Mouse (Mus musculus): Measurements from ENCODE around the gene Cryz. TPM values are rescaled to one million over a fixed set of nuclear protein-coding genes. Genes with fewer than 3 reads are reported as not detected.
"Not testable (repeated sequence)": the region's sequence is repeated elsewhere in the genome, so short reads cannot be mapped to it uniquely, and the experiment has no call there.

Cryz gene
- polyA plus RNA-seq, 1 experiment from 2014 or later = 10.4 TPM

GRCm38 (mm10) chr3:154615304-154615703 is 18.8 kb downstream of the Cryz start:
- Histone ChIP-seq H3K9me3 (no peaks in the 10 kb centered on the region), H3K4me3 (no peak overlapping the region), H3K9ac (replicated peaks) (no peak overlapping the region), H3K4me1 (no peaks in the 10 kb centered on the region), H3K4me2 (replicated peaks) (no peak overlapping the region), H3K36me3 (no peaks in the 10 kb centered on the region), H3K27me3 (no peaks in the 10 kb centered on the region), H3K27ac (replicated peaks) (no peak overlapping the region)
- no peak for ATAC-seq (replicated peaks)
- 74% methylated on average over 7 of the region's 7 CpGs for WGBS

DNA sequence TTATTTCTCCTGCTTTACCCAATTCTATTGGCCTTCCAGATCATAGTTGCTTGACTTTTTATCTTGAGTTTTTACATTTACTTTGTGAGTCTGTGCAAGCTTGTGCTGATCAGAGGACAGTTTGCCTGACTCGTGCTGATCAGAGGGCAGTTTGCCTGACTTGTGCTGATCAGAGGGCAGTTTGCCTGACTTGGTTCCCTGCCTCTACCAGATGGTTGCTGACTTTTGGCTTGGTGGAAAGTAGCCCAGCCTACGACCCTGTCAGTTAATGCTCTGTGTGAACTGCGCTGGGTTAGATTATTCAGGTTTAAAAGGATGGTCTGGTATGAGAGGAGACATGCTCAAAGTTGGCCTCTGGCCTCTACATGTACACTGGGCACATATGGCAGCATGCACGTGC is 19.6 kb downstream of the Cryz start:
- Histone ChIP-seq H3K4me2 (replicated peaks) (no peak overlapping the region), H3K27ac (replicated peaks) (no peak overlapping the region), H3K4me3 (no peak overlapping the region), H3K4me1 (no peaks in the 10 kb centered on the region), H3K9me3 (no peaks in the 10 kb centered on the region), H3K9ac (replicated peaks) (no peak overlapping the region), H3K36me3 (no peaks in the 10 kb centered on the region), H3K27me3 (no peaks in the 10 kb centered on the region)
- 92% methylated on average over 4 of the region's 4 CpGs for WGBS
- no peak for ATAC-seq (replicated peaks)

GRCm38 (mm10) chr3:154628284-154628683 is 31.8 kb downstream of the Cryz start:
- no peak overlapping the region for H3K4me2 ChIP-seq (replicated peaks)
- ATAC-seq (replicated peaks) = peak; percentile 35; the same call in 1 of the 2 replicates
- H3K4me3 ChIP-seq = no peak overlapping the region
- H3K27me3 ChIP-seq = no peaks in the 10 kb centered on the region
- no peaks in the 10 kb centered on the region for H3K36me3 ChIP-seq
- H3K9me3 ChIP-seq = no peaks in the 10 kb centered on the region
- no peak overlapping the region for H3K9ac ChIP-seq (replicated peaks)
- no peak overlapping the region for H3K27ac ChIP-seq (replicated peaks)
- H3K4me1 ChIP-seq = no peaks in the 10 kb centered on the region; the same call in 1 of the 2 replicates

DNA sequence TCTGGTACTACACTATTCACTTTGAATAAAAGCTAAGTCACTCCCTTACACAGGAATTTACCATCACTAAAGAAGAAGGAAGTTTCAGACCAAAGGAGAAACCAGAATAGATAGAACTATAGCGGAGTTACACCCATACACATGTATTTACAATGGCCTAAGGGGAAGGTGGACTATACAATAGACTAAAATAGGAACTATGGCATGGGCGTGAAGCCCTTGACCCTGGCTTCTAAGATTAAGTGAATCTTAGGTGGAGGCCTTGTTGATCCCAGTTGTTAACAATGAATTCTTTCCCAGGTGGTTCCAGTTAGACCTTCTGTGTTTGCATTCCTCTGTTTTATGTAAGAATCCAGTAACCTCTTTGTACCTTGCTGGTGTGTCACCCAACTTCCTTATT is 34.8 kb downstream of the Cryz start:
- not testable (repeated sequence) for H3K4me2 ChIP-seq (replicated peaks); H3K4me3 ChIP-seq; H3K36me3 ChIP-seq; H3K9ac ChIP-seq (replicated peaks); H3K27me3 ChIP-seq; H3K27ac ChIP-seq (replicated peaks); H3K4me1 ChIP-seq; H3K9me3 ChIP-seq; ATAC-seq (replicated peaks)
- 95% methylated on average over 2 of the region's 2 CpGs for WGBS

- H3K9ac ChIP-seq (replicated peaks) = no peak overlapping the region
- H3K4me1 ChIP-seq = no peaks in the 10 kb centered on the region; the same call in 1 of the 2 replicates
- 60% methylated on average over 5 of the region's 5 CpGs for WGBS
- H3K36me3 ChIP-seq = no peaks in the 10 kb centered on the region
- ATAC-seq (replicated peaks) = no peak
- no peaks in the 10 kb centered on the region for H3K9me3 ChIP-seq
- no peaks in the 10 kb centered on the region for H3K27me3 ChIP-seq
- no peak overlapping the region for H3K4me3 ChIP-seq
- no peak overlapping the region for H3K4me2 ChIP-seq (replicated peaks)
- H3K27ac ChIP-seq (replicated peaks) = no peak overlapping the region
Measured at GRCm38 (mm10) chr3:154633091-154633490, 36.6 kb downstream of the Cryz start.

- Histone ChIP-seq H3K27ac (replicated peaks) (peak overlapping the region; percentile 21; the same call in 1 of the 2 replicates), H3K27me3 (no peaks in the 10 kb centered on the region), H3K4me2 (replicated peaks) (peak overlapping the region; percentile 47), H3K9me3 (no peaks in the 10 kb centered on the region), H3K9ac (replicated peaks) (no peak overlapping the region; the same call in 1 of the 2 replicates), H3K4me1 (peaks cover 6% of the 10 kb centered on the region; the same call in 1 of the 2 replicates), H3K4me3 (peak overlapping the region; percentile 28), H3K36me3 (no peaks in the 10 kb centered on the region)
- peak; percentile 82 for ATAC-seq (replicated peaks)
- WGBS = 46% methylated on average over 29 of the region's 29 CpGs
Measured at GRCm38 (mm10) chr3:154646638-154647442, 50.3 kb downstream of the Cryz start.

- WGBS = 59% methylated on average over 7 of the region's 7 CpGs
- H3K4me1 ChIP-seq = peaks cover 6% of the 10 kb centered on the region; the same call in 1 of the 2 replicates
- no peaks in the 10 kb centered on the region for H3K36me3 ChIP-seq
- no peak overlapping the region; the same call in 1 of the 2 replicates for H3K9ac ChIP-seq (replicated peaks)
- peak; percentile 70; the same call in 1 of the 2 replicates for ATAC-seq (replicated peaks)
- H3K9me3 ChIP-seq = no peaks in the 10 kb centered on the region
- no peaks in the 10 kb centered on the region for H3K27me3 ChIP-seq
- peak overlapping the region; percentile 47 for H3K4me2 ChIP-seq (replicated peaks)
- H3K27ac ChIP-seq (replicated peaks) = no peak overlapping the region
- peak overlapping the region; percentile 28 for H3K4me3 ChIP-seq
Measured at GRCm38 (mm10) chr3:154647443-154647780, 50.9 kb downstream of the Cryz start.

DNA sequence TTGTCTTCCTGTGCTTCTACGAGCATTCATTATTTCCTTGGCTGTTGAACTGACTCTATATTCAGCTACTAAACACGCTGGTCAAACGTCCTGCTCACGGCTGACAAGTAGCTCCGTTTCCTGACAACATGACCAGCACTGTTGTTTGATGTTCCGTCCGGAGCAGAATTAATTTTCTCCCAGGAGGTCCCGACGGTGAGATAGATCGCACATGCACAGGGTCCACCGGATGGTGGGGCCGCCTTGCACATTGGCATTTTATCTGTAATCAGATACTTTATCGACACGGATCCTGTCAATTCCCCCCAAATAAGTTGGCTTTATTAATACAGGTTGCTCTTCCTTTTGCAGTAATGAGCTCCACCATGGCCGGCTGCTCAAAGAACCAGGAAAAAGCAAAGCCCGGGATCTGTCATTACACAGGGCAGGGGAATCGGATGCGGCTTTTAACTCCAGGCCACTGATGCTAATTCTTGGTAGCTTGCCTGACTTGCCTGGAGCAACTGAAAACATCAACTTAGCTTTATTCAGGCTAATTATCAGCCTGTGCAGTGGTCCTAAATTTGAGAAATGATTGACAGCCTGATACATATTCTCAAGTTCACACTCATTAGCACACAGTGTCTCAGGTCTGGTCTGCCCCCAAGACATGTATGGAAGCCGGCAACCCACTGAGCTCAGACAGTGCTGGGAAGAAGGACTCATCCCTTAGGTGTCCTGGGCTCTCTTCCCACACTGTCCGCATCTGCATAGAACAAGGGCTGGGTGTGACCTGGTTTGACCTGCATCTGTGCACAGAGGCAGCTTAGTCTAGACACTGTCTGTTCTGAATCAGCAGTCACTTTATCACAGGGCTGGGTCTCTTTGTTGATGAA is 53.1 kb downstream of the Cryz start:
- no peak for ATAC-seq (replicated peaks)
- H3K9me3 ChIP-seq = no peaks in the 10 kb centered on the region
- no peaks in the 10 kb centered on the region for H3K27me3 ChIP-seq
- peaks cover 19% of the 10 kb centered on the region for H3K4me1 ChIP-seq
- H3K27ac ChIP-seq (replicated peaks) = no peak overlapping the region
- H3K9ac ChIP-seq (replicated peaks) = no peak overlapping the region
- 61% methylated on average over 20 of the region's 20 CpGs for WGBS
- H3K36me3 ChIP-seq = no peaks in the 10 kb centered on the region
- no peak overlapping the region for H3K4me3 ChIP-seq
- no peak overlapping the region for H3K4me2 ChIP-seq (replicated peaks)

GRCm38 (mm10) chr3:154651192-154651821 is 54.8 kb downstream of the Cryz start:
- no peak for ATAC-seq (replicated peaks)
- Histone ChIP-seq H3K4me3 (no peak overlapping the region), H3K9me3 (no peaks in the 10 kb centered on the region), H3K4me1 (peaks cover 19% of the 10 kb centered on the region), H3K4me2 (replicated peaks) (no peak overlapping the region), H3K9ac (replicated peaks) (no peak overlapping the region), H3K27me3 (no peaks in the 10 kb centered on the region), H3K36me3 (no peaks in the 10 kb centered on the region), H3K27ac (replicated peaks) (no peak overlapping the region)
- WGBS = 87% methylated on average over 10 of the region's 10 CpGs

DNA sequence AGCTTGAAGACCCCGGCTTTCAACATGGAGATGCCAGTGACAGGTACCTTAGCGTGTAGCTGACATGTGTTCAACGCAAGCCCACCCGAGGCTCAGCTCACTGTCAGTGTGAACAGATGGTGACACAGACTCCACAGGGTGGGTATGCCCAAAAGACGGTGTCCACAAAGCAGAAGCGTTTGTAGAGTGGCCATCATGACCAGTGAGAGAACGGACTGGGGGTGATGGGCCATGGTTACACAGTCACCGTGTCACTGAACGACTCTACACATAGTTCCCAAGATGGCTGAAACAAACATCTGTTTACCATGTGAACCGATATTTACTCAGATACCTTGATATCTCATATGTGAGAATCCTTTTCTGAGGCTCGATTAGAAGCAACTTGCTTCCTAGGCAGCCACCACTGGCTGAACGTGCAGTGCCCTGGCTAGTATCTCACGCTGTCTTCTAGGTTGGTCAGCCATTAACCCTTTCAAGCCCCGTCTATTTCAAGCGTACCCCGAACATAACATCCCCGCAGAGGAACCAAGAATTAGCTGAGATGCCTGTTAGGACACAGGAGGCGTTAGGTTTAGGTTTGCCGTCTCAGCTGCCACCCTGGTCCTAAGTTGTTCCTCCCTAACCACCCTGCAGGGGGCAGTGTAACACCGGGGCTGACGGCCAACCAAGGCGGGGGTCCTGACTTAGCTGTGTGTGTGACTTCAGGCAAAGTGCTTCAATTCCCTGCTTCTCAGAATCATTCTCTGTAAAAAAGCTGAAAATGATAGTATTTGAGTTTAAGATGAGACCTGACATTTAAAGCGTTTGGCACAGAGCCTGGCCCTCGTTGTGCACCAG is 56.3 kb downstream of the Cryz start:
- Histone ChIP-seq H3K4me3 (no peak overlapping the region), H3K4me2 (replicated peaks) (no peak overlapping the region), H3K4me1 (peaks cover 13% of the 10 kb centered on the region), H3K9ac (replicated peaks) (peak overlapping the region; percentile 7; the same call in 1 of the 2 replicates), H3K36me3 (no peaks in the 10 kb centered on the region), H3K27ac (replicated peaks) (0 out of 2 replicates have a peak overlapping the region, but pooled peaks have one; percentile 24), H3K9me3 (no peaks in the 10 kb centered on the region), H3K27me3 (no peaks in the 10 kb centered on the region)
- 40% methylated on average over 24 of the region's 24 CpGs for WGBS
- ATAC-seq (replicated peaks) = peak; percentile 83

DNA sequence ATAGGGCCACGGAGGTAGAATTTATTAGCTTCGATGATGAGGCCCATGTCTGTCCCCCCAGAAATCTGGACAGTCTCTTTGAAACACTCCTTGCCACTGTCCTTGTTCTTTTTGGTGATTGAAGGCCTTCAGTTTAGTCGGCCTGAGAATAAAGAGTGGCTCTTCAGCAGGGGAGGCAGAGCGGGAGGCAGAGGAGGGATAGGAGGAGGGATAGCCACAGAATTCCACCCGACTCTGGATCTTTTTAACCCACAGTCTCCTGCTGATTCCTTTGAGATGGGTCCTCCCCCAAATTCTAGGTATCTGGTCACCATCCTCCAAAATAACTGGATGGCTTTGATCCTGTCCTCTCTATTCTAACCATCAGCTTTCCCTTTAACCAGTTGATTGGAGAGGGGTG is 56.9 kb downstream of the Cryz start:
- H3K9ac ChIP-seq (replicated peaks) = peak overlapping the region; percentile 7; the same call in 1 of the 2 replicates
- 44% methylated on average over 5 of the region's 5 CpGs for WGBS
- H3K36me3 ChIP-seq = no peaks in the 10 kb centered on the region
- H3K27ac ChIP-seq (replicated peaks) = 0 out of 2 replicates have a peak overlapping the region, but pooled peaks have one; percentile 24
- no peaks in the 10 kb centered on the region for H3K27me3 ChIP-seq
- no peaks in the 10 kb centered on the region for H3K9me3 ChIP-seq
- no peak overlapping the region for H3K4me2 ChIP-seq (replicated peaks)
- ATAC-seq (replicated peaks) = peak; percentile 21; the same call in 1 of the 2 replicates
- peaks cover 13% of the 10 kb centered on the region for H3K4me1 ChIP-seq
- H3K4me3 ChIP-seq = no peak overlapping the region
